Comparison of ENCODE assay signal across 8 mouse cellular contexts in the genomic region with DNA sequence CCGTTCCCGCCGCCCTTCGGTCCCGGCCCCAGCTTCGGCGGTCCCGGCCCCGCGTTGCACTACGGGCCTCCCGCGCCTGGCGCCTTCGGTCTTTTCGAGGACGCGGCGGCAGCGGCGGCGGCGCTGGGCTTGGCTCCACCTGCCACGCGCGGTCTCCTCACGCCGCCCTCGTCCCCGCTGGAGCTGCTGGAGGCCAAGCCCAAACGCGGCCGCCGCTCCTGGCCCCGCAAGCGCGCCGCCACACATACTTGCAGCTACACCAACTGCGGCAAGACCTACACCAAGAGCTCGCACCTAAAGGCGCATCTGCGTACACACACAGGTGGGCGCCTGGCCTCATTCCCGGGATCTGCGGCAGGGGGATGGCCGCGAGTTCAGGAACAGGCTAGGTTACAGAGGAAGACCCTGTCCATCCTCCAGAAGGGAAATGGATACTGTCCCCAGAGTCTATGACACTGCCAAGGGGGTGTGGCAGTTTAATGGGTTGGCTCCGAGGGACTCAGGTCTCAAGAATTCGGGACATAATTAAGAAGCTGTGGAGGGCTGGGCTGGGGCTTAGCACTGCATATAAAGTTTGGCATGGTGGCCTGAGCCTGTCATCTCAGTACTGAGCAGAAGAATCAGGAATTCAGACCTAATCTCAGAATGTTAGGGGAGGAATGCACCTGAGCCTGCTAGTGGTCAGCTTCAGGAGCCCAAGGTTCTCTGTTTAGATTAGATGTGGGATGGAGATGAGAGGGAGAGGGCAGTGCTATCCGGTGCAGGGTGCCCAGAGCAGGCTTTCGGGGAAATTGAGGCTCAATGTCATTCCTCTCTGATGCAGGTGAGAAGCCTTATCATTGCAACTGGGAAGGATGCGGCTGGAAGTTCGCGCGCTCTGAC. TPM values are rescaled to one million over a fixed set of nuclear protein-coding genes. Genes with fewer than 3 reads are reported as not detected.
A peak's percentile ranks its signal among the peaks of the same experiment; 100 is the strongest.
DNase-seq lines count a peak whose midpoint lies in the region; ATAC-seq and TF ChIP-seq lines count a peak whose summit lies in the region.

No protein-coding gene starts in this region.

- H3K27me3 ChIP-seq in megakaryocyte, embryonic 14.5 days (replicated peaks), result peaks cover 58% of the 10 kb centered on the region
- H3K27me3 ChIP-seq in heart, embryonic 12.5 days (replicated peaks), result peaks cover 6% of the 10 kb centered on the region
- H3K27me3 ChIP-seq in midbrain, embryonic 15.5 days (replicated peaks), result peaks cover 41% of the 10 kb centered on the region

- H3K36me3 ChIP-seq in megakaryocyte, embryonic 14.5 days (replicated peaks; ENCODE audit: low read length), result peaks cover 8% of the 10 kb centered on the region
- peaks cover 14% of the 10 kb centered on the region for H3K36me3 ChIP-seq in heart, embryonic 12.5 days
- H3K36me3 ChIP-seq in midbrain, embryonic 15.5 days (replicated peaks), result no peaks in the 10 kb centered on the region

- TF ChIP-seq POLR2A in bone marrow macrophage, adult 2 months (IDR thresholded peaks at IDR 0.05; ENCODE audit: borderline replicate concordance, low read depth, low read length), result no peak

- H3K9me3 ChIP-seq in megakaryocyte, embryonic 14.5 days, result peaks cover 9% of the 10 kb centered on the region; the same call in 1 of the 2 replicates
- no peaks in the 10 kb centered on the region for H3K9me3 ChIP-seq in heart, embryonic 12.5 days (replicated peaks)
- no peaks in the 10 kb centered on the region for H3K9me3 ChIP-seq in midbrain, embryonic 15.5 days

- 5% methylated on average over 53 of the region's 55 CpGs for WGBS in heart, embryonic 12.5 days
- WGBS in midbrain, embryonic 15.5 days, result 9% methylated on average over 42 of the region's 55 CpGs

- peak overlapping the region; percentile 96 for H3K4me2 ChIP-seq in heart, embryonic 12.5 days
- H3K4me2 ChIP-seq in midbrain, embryonic 15.5 days, result peak overlapping the region; percentile 81

- no peak for ATAC-seq in megakaryocyte, adult 5-6 weeks (ENCODE audit: poor library complexity, severe bottlenecking)
- ATAC-seq in heart, embryonic 12.5 days (ENCODE audit: insufficient number of reproducible peaks, low FRiP score), result no peak
- ATAC-seq in midbrain, embryonic 15.5 days (replicated peaks), result no peak
- ATAC-seq in erythroid progenitor cell, adult 5-6 weeks (replicated peaks; ENCODE audit: low FRiP score, poor library complexity, severe bottlenecking), result no peak

- peak overlapping the region; percentile 95 for H3K4me3 ChIP-seq in megakaryocyte, embryonic 14.5 days (replicated peaks)
- H3K4me3 ChIP-seq in bone marrow macrophage, adult 2 months (ENCODE audit: insufficient read depth, low read length), result peak overlapping the region; percentile 79
- H3K4me3 ChIP-seq in heart, embryonic 12.5 days, result peak overlapping the region; percentile 69
- H3K4me3 ChIP-seq in midbrain, embryonic 15.5 days, result peak overlapping the region; percentile 50

- no peak for TF ChIP-seq CTCF in bone marrow macrophage, adult 2 months (IDR thresholded peaks at IDR 0.05; ENCODE audit: low read depth, low read length)

- H3K4me1 ChIP-seq in megakaryocyte, embryonic 14.5 days, result peaks cover 65% of the 10 kb centered on the region
- H3K4me1 ChIP-seq in bone marrow macrophage, adult 2 months (ENCODE audit: control insufficient read depth, insufficient read depth, low read length), result peaks cover 55% of the 10 kb centered on the region
- peaks cover 45% of the 10 kb centered on the region for H3K4me1 ChIP-seq in heart, embryonic 12.5 days (replicated peaks)
- H3K4me1 ChIP-seq in midbrain, embryonic 15.5 days, result peaks cover 22% of the 10 kb centered on the region

- H3K27ac ChIP-seq in bone marrow macrophage, adult 2 months (ENCODE audit: insufficient read depth, low read depth, low read length), result no peak overlapping the region
- peak overlapping the region; percentile 81 for H3K27ac ChIP-seq in heart, embryonic 12.5 days (ENCODE audit: poor library complexity, severe bottlenecking)
- H3K27ac ChIP-seq in midbrain, embryonic 15.5 days, result no peak overlapping the region

- peak overlapping the region; percentile 86 for H3K9ac ChIP-seq in heart, embryonic 12.5 days
- 0 out of 2 replicates have a peak overlapping the region, but pooled peaks have one; percentile 10 for H3K9ac ChIP-seq in midbrain, embryonic 15.5 days

- peak; percentile 24 to 48 for DNase-seq in kidney, postnatal 4 days
- DNase-seq in layer of hippocampus, postnatal 36 days, result no peak

RNA-seq across cellular contexts. Expression of a gene that starts 1.3 kb away (rescaled TPM):
- 21.5 and 29.5 TPM in 2 replicates for polyA plus RNA-seq in megakaryocyte, embryonic 14.5 days (2012; ENCODE audit: insufficient read depth, low replicate concordance)
- total RNA-seq in megakaryocyte, adult 5-6 weeks (2015), result 70.6 and 72.1 TPM in 2 replicates
- 18.9 and 25.5 TPM in 2 replicates for total RNA-seq in megakaryocyte, adult 5-6 weeks (2017)
- polyA plus RNA-seq in bone marrow macrophage, adult 2 months (2012; ENCODE audit: insufficient read depth, insufficient read length, missing spikeins), result 34.3 and 37.1 TPM in 2 replicates
- polyA plus RNA-seq in heart, embryonic 12.5 days (2016; fragmentation: Nextera tagmentation; extraction: Ambion mirVana), result 28.1 and 31.6 TPM in 2 replicates
- 4.7 and 5.4 TPM in 2 replicates for polyA plus RNA-seq in midbrain, embryonic 15.5 days (2015; fragmentation: Nextera tagmentation; extraction: Ambion mirVana)
- 10 to 100 TPM; 16.4 to 18.5 TPM for total RNA-seq in layer of hippocampus, postnatal 36 days (2021)
- total RNA-seq in erythroid progenitor cell, adult 5-6 weeks (2015; ENCODE audit: low replicate concordance), result 5.4 and 13.3 TPM in 2 replicates
- 2.9 and 5.5 TPM in 2 replicates for total RNA-seq in erythroid progenitor cell, adult 5-6 weeks (2017; ENCODE audit: low replicate concordance)

RNA-seq across cellular contexts. Expression of a gene that starts 15.1 kb away (rescaled TPM):
- 27.5 and 64.2 TPM in 2 replicates for polyA plus RNA-seq in megakaryocyte, embryonic 14.5 days (2012; ENCODE audit: insufficient read depth, low replicate concordance)
- total RNA-seq in megakaryocyte, adult 5-6 weeks (2015), result 40.0 and 43.6 TPM in 2 replicates
- 40.6 and 43.1 TPM in 2 replicates for total RNA-seq in megakaryocyte, adult 5-6 weeks (2017)
- 6.7 TPM in 1 of 2 replicates, not detected in the other for polyA plus RNA-seq in bone marrow macrophage, adult 2 months (2012; ENCODE audit: insufficient read depth, insufficient read length, missing spikeins)
- polyA plus RNA-seq in heart, embryonic 12.5 days (2016; fragmentation: Nextera tagmentation; extraction: Ambion mirVana), result 17.1 and 19.9 TPM in 2 replicates
- polyA plus RNA-seq in midbrain, embryonic 15.5 days (2015; fragmentation: Nextera tagmentation; extraction: Ambion mirVana), result 9.0 and 11.9 TPM in 2 replicates
- total RNA-seq in layer of hippocampus, postnatal 36 days (2021), result 1 to 10 TPM; 7.7 to 9.7 TPM
- total RNA-seq in erythroid progenitor cell, adult 5-6 weeks (2015; ENCODE audit: low replicate concordance), result 32.8 and 36.5 TPM in 2 replicates
- 19.9 and 23.5 TPM in 2 replicates for total RNA-seq in erythroid progenitor cell, adult 5-6 weeks (2017; ENCODE audit: low replicate concordance)

Comparison
In these comparisons a context has a peak if more than half of its experiments do, and no peak if none do; other contexts are left out.
1. DNase-seq: peak in kidney, postnatal 4 days (2 of 2); none in layer of hippocampus, postnatal 36 days (0 of 2).
2. Peak in every context shown above with its lines, with median percentiles within 50 percentile points of each other: H3K4me3 ChIP-seq.